Mouse (Mus musculus): Measurements from ENCODE around the gene Rpl29. TPM values are rescaled to one million over a fixed set of nuclear protein-coding genes. Genes with fewer than 3 reads are reported as not detected.

The Rpl29 gene
- 747 and 913 TPM in 2 replicates for polyA plus RNA-seq (2012; rRNA removed)

DNA sequence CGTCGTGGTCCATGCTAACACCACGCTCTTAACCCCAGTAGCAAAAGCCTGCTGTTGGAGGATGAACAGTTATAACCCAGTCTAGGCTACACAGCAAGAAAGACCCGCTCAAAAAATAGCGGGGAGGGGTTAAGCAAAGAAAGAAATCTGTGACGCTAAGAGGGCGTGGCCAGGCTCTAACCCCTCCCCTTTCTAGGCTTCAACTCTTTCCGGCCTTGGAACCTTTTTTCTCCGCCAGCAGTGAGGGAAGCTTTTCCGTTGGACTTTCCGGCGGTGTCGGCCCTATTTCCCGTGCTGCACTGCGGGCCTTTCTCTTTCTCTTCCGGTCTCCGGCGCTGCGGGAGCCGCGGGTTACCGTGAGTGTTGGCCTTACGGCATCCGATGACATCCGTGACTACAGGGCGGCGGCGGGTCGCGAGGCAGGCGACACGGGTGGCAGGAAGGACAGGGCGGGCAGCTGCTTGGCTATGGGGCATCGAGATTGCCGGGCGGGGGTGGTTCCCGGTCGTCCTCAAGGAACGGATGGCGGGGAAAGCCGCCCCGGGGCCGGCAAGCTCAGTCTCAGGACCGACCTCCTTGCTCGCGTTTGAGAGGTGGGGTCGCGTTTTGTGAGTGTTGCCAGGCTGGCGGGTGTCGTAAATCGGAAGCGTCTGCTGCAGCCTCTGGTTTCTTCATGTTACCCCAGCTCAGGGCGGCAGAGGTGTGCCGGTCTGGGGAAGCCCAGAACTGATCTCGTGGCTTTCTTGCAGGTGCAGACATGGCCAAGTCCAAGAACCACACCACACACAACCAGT is at the start of gene Rpl29:
TSS of gene Rpl29 (plus strand) at position 234 of the 794 bp plus-strand sequence.
- TF ChIP-seq POLR2A (IDR thresholded peaks at IDR 0.05; ENCODE audit: borderline replicate concordance, extremely low read depth, insufficient read depth, insufficient read length, poor library complexity, severe bottlenecking): peak; percentile 42; the same call in 1 of the 2 replicates
- no peak for TF ChIP-seq CTCF (IDR thresholded peaks at IDR 0.05; ENCODE audit: borderline replicate concordance, extremely low read depth, insufficient read depth, insufficient read length)
- DNase-seq (ENCODE audit: low read depth): peak; percentile 99

DNA sequence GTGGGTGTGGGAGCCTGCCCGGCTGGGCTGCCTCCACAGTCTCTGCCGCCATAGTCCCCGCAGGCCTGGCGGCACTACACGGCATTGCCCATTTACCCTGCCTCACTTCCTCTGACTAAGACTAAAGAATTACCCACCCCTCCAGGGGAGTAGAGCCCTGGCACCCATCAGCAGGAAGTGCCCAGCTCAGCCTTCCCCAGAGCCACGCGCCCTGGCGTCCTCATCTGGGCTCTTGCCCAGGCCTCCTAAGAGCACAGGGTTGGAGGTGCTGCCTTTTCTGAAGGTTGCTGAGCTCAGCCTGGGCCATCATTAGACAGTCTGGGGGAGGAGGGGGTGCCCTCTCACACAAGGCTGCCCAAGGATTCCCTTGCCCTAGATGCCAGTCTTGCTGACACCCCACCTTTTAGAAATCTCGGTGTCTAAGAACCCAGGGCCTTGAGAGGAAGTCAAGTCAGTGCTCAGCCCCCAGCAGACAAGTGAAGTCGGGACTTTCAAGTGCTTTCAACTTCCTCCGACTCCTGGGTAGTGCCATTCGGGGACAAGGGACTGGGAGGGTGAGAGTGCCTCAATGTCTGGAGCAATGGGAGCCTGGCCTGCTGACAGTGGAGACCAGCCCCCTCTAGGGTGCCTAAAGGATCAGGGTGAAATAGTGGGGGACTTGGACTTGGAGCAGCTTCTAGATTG is 42.9 kb upstream of the Rpl29 start:
- TF ChIP-seq POLR2A (IDR thresholded peaks at IDR 0.05; ENCODE audit: borderline replicate concordance, extremely low read depth, insufficient read depth, insufficient read length, poor library complexity, severe bottlenecking) (no peak), CTCF (IDR thresholded peaks at IDR 0.05; ENCODE audit: borderline replicate concordance, extremely low read depth, insufficient read depth, insufficient read length) (no peak)
- DNase-seq (ENCODE audit: low read depth): no peak

DNA sequence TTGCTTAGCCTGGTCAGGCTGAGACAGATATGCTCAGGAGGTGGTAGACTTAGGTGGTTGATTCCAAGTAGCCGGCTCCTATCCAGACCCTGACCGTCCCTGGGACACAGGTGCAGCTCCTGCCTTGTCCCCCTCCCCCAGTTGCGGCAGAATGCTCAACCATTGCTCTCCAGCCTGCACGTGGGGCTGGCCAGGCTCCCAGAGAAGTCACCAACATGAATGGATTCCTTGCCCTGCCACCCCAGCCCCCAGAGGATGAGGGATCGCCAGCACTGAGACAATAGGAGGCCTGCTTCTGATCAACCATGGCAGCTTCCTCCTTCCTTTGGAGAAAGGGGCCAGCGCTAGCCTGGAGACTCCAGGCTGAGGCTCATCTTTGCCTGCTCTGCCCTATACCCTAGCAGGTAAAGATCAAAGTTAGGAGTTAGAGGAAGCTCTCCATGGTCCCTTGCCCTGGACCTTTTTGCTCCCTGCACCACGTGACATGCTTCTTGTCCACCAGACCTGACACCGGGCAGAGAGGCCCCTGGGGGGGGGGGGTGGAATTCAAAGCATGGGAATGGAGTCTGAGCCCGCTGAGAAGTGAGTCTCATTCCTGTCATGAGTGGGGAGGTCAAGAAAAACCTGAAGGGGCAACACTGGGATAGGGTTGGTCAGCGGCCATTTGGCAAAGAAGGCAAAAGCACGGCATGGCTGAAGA is 36.3 kb upstream of the Rpl29 start:
- DNase-seq (ENCODE audit: low read depth): no peak
- TF ChIP-seq POLR2A (IDR thresholded peaks at IDR 0.05; ENCODE audit: borderline replicate concordance, extremely low read depth, insufficient read depth, insufficient read length, poor library complexity, severe bottlenecking) (no peak), CTCF (IDR thresholded peaks at IDR 0.05; ENCODE audit: borderline replicate concordance, extremely low read depth, insufficient read depth, insufficient read length) (no peak)

DNA sequence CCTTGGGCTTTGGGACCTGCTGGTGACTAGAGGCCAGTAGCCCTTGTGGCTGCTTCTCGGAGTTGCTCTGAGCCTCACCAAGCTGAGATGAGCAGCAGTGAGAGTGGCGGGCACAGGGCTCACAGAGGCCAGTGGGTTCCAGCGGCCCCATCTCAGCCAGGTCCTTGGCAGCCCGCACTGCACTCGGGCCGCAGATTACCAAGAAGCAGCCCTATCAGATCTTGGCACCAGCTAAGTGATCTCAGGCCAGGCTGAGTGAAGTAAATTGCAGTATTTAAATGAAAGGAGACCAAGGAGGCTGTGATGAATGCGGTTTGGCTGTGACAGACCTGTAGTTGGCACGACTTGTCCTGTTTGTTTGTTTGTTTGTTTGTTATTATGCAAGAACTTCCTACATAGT is 35.7 kb upstream of the Rpl29 start:
- TF ChIP-seq CTCF (IDR thresholded peaks at IDR 0.05; ENCODE audit: borderline replicate concordance, extremely low read depth, insufficient read depth, insufficient read length) (no peak), POLR2A (IDR thresholded peaks at IDR 0.05; ENCODE audit: borderline replicate concordance, extremely low read depth, insufficient read depth, insufficient read length, poor library complexity, severe bottlenecking) (no peak)

DNA sequence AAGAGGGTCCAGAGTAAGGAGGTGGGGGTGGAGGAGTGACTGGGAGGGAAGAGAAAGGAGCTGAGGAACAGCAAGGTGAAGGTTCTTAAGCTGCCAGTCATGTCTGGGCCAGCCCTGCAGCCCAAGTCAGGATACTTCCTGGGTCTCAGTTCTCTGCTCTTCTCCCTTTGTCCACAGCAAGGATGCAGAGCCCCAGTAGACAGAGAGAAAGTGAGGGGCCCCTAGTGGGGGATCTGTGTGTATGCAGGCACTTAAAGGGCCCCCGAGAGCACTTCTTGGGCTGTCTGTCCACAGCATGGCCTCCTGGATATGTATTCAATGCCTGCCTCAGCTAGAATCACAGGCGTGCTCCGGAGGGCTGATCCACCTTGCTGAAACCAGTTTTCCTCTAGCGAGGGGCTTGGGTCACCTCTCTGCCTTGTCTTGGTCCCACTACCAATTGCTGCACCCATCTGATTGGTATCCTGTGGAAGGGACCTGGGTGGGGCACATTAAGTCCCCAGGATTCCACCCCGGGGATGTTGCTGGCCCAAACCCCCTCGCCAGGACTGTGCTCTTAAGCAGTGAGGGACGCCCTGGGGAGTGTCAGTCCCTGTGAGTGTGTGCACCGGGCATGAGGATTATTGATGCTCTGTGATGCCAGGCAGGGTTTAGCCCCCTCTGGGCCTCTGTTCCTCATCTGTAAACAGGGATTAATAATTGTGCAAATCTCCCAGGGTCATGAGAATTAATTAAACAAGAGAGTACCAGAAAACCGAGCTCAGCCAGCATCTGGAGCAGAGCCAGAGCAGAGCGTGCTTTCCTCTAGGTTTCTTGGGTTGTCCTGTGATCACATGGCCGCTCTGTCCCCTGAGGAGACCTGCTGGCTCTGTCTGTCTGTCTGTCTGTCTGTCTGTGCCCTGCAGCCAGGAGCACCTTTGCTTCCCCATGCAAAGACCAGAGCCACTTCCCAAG is 34.3 kb upstream of the Rpl29 start:
- DNase-seq (ENCODE audit: low read depth): peak; percentile 68
- TF ChIP-seq POLR2A (IDR thresholded peaks at IDR 0.05; ENCODE audit: borderline replicate concordance, extremely low read depth, insufficient read depth, insufficient read length, poor library complexity, severe bottlenecking) (no peak), CTCF (IDR thresholded peaks at IDR 0.05; ENCODE audit: borderline replicate concordance, extremely low read depth, insufficient read depth, insufficient read length) (peak; percentile 56)

More for the DNA sequence above, 35.7 kb upstream of the Rpl29 start:
- peak; percentile 60 for DNase-seq (ENCODE audit: low read depth)

DNA sequence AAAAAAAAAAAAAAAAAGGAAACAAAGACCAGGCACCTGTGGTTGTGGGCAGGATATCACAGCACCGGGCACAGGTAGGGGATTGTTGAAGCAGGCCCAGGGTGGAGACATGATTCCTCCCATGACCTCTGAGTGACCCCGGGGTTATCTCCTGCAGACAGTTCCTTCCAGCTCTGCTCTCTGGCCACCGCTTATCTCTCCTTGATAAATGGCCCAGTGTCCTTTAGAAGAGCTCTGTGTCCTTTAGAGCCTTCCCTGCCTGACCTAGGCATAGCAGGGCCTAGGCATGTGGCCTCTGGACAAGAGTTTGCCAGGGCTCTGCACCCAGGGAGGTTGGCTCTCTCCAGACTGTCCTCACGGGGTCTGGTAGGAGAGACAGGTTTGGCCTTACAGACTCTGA is 31.5 kb upstream of the Rpl29 start:
- no peak for TF ChIP-seq CTCF (IDR thresholded peaks at IDR 0.05; ENCODE audit: borderline replicate concordance, extremely low read depth, insufficient read depth, insufficient read length)
- no peak for TF ChIP-seq POLR2A (IDR thresholded peaks at IDR 0.05; ENCODE audit: borderline replicate concordance, extremely low read depth, insufficient read depth, insufficient read length, poor library complexity, severe bottlenecking)
- DNase-seq (ENCODE audit: low read depth): no peak

DNA sequence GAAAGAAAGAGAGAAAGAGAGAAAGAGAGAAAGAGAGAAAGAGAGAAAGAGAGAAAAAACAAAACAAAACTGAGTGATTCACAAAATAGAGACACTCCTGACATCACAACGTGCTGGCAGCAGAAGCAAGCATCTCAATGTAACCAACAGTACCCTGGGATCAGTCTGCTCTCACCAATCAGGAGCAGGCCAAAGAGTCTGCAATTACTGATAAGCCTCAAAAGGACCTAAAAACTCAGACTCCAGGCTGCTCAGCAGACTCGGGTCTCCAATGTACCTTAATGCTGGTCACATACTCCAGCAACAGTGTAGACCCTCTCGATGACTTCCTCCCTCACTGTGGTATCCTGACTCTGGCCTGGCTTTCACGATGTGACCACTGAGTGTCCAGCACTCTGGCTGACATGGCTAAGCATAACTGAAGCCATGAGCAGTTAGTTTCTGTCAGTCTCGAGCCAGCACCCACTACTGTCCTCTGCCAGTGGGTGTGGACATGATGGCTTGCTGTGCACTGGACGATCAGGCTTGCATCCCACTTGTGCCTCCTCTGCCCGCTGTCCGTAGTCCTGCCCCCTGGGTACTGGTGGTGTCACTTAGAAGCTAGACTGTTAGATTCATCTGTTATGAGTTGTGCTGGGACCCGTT is 30.5 kb upstream of the Rpl29 start:
- no peak for TF ChIP-seq POLR2A (IDR thresholded peaks at IDR 0.05; ENCODE audit: borderline replicate concordance, extremely low read depth, insufficient read depth, insufficient read length, poor library complexity, severe bottlenecking)
- no peak for TF ChIP-seq CTCF (IDR thresholded peaks at IDR 0.05; ENCODE audit: borderline replicate concordance, extremely low read depth, insufficient read depth, insufficient read length)
- no peak for DNase-seq (ENCODE audit: low read depth)

DNA sequence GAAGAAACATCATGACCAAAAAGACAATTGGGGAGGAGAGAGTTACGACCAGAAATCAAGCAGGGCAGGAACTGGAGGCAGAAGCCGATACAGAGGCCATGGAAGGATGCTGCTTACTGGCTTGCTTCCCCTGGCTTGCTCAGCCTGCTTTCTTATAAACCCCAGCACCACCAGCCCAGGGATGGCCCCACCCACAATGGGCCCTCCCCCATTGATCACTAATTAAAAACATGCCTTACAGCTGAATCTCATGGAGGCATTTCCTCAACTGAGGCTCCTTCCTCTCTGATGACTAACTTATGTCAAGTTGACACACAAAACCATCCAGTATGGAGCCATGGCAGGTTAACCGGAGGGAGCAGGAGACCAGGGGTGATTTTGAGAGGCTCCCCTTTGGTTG is 29.4 kb upstream of the Rpl29 start:
- DNase-seq (ENCODE audit: low read depth): no peak
- TF ChIP-seq CTCF (IDR thresholded peaks at IDR 0.05; ENCODE audit: borderline replicate concordance, extremely low read depth, insufficient read depth, insufficient read length) (no peak), POLR2A (IDR thresholded peaks at IDR 0.05; ENCODE audit: borderline replicate concordance, extremely low read depth, insufficient read depth, insufficient read length, poor library complexity, severe bottlenecking) (no peak)

DNA sequence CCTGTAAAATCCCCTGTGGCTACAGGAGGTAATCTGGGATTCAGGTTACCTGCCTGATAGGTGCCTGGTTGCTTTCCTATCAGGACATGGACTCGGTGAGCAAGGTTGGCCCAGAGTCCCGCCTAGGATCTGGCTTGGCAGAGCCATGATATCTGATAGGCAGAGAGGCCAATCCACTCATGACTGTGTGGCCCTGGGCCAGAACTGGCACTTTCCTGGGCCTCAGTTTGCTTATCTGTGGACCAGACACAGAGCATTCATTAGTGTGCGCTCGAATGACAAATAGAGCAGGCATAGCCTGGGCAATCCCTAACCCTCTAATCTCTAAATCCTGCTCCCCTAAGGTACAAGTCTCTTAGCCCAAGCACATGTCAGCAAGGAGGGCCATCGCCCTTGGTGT is 27.1 kb upstream of the Rpl29 start:
- TF ChIP-seq CTCF (IDR thresholded peaks at IDR 0.05; ENCODE audit: borderline replicate concordance, extremely low read depth, insufficient read depth, insufficient read length) (no peak), POLR2A (IDR thresholded peaks at IDR 0.05; ENCODE audit: borderline replicate concordance, extremely low read depth, insufficient read depth, insufficient read length, poor library complexity, severe bottlenecking) (no peak)

More for the DNA sequence above, 27.1 kb upstream of the Rpl29 start:
- DNase-seq (ENCODE audit: low read depth): no peak

Data from brain, embryonic 14.5 days (tissue).